Mouse (Mus musculus) myocyte (in vitro differentiated cells): ENCODE data around the gene Ercc2.

Source experiments
- MAX ChIP-seq: IDR thresholded peaks from one replicate; pipeline ENCODE4 v1.6.1; 2011; ENCODE audit warnings: low read depth, mild to moderate bottlenecking, control low read depth
- MYOD1 ChIP-seq, 3 experiments: IDR thresholded peaks; one replicate each; pipeline ENCODE4 v1.6.1; 2011; ENCODE audit warnings: control low read depth in 2 of 3, low read depth in 2 of 3, mild to moderate bottlenecking in 2 of 3, moderate library complexity in 1 of 3; ENCODE audit not compliant: insufficient read length in 2 of 3, control insufficient read depth in 1 of 3
- POLR2A ChIP-seq: IDR thresholded peaks from one replicate; pipeline ENCODE4 v1.6.1; 2011; ENCODE audit warnings: low read depth, mild to moderate bottlenecking, control low read depth, moderate library complexity; ENCODE audit not compliant: insufficient read length
- POLR2AphosphoS2 ChIP-seq: IDR thresholded peaks from one replicate; pipeline ENCODE4 v1.6.1; 2011; ENCODE audit warnings: low read depth, control low read depth; ENCODE audit not compliant: insufficient read length
- TCF12 ChIP-seq: IDR thresholded peaks from one replicate; pipeline ENCODE4 v1.6.1; 2011; ENCODE audit warnings: mild to moderate bottlenecking, control low read depth; ENCODE audit not compliant: poor library complexity, insufficient read depth, severe bottlenecking
- USF1 ChIP-seq: IDR thresholded peaks from one replicate; pipeline ENCODE4 v1.6.1; 2011; ENCODE audit warnings: low read depth, mild to moderate bottlenecking, control low read depth, moderate library complexity

GRCm38 (mm10) chr7:19337122-19337521 lies 44.7 kb upstream of the Ercc2 start:
- TF ChIP-seq POLR2A (no peak), POLR2AphosphoS2 (no peak), USF1 (no peak), MAX (no peak), MYOD1 (IDR thresholded peaks at IDR 0.05; ENCODE audit: control insufficient read depth in 1 of 3, insufficient read length in 2 of 3, low read depth in 2 of 3) (no peak), TCF12 (no peak)
